Mouse (Mus musculus) fat pad, adult 2 months (tissue): Measurements from ENCODE around the gene Tmem129.

Experiments used
- DNase-seq: peaks from one replicate; pipeline ENCODE4 v3.0.0-alpha.2; 2011; ENCODE audit warnings: low read depth, low spot score; ENCODE audit errors: extremely low read depth

Tmem129 gene

GRCm38 (mm10) chr5:33688278-33689220 lies 30.3 kb upstream of the Tmem129 start:
- no peak for DNase-seq

GRCm38 (mm10) chr5:33687142-33687541 lies 28.9 kb upstream of the Tmem129 start:
- DNase-seq = no peak

GRCm38 (mm10) chr5:33684932-33685331 lies 26.7 kb upstream of the Tmem129 start:
- no peak for DNase-seq

GRCm38 (mm10) chr5:33683897-33684652 lies 25.9 kb upstream of the Tmem129 start:
- no peak for DNase-seq

GRCm38 (mm10) chr5:33682963-33683362 lies 24.7 kb upstream of the Tmem129 start:
- DNase-seq = no peak

GRCm38 (mm10) chr5:33681611-33682388 lies 23.6 kb upstream of the Tmem129 start:
- DNase-seq = no peak

- no peak for DNase-seq
These were observed 22.8 kb upstream of the Tmem129 start for GRCm38 (mm10) chr5:33681044-33681443.

- DNase-seq = no peak
These were observed 20.0 kb upstream of the Tmem129 start for GRCm38 (mm10) chr5:33678244-33678643.

- DNase-seq = no peak
These were observed 17.7 kb upstream of the Tmem129 start for GRCm38 (mm10) chr5:33675964-33676363.

- DNase-seq = no peak
These were observed 16.2 kb upstream of the Tmem129 start for GRCm38 (mm10) chr5:33674439-33674838.

- no peak for DNase-seq
These were observed 13.4 kb upstream of the Tmem129 start for GRCm38 (mm10) chr5:33671659-33672058.

GRCm38 (mm10) chr5:33668223-33668622 lies 10.0 kb upstream of the Tmem129 start:
- DNase-seq = no peak

GRCm38 (mm10) chr5:33658664-33659050 lies 441 bp upstream of the Tmem129 start:
- no peak for DNase-seq

GRCm38 (mm10) chr5:33657251-33657786 lies 897 bp downstream of the Tmem129 start:
- DNase-seq = no peak

- no peak for DNase-seq
These were observed 1.5 kb downstream of the Tmem129 start for GRCm38 (mm10) chr5:33656739-33657138.

- no peak for DNase-seq
These were observed 2.9 kb downstream of the Tmem129 start for GRCm38 (mm10) chr5:33655251-33655840.

GRCm38 (mm10) chr5:33654424-33654823 lies 3.8 kb downstream of the Tmem129 start:
- DNase-seq = no peak

- no peak for DNase-seq
These were observed 5.4 kb downstream of the Tmem129 start for GRCm38 (mm10) chr5:33652783-33653173.

GRCm38 (mm10) chr5:33651921-33652782 lies 6.1 kb downstream of the Tmem129 start, which contains the start of gene Slbp:
Gene Slbp (minus strand): TSS chr5:33652574.
- no peak for DNase-seq

- no peak for DNase-seq
These were observed 6.7 kb downstream of the Tmem129 start for GRCm38 (mm10) chr5:33651541-33651920.
